In the genomic region with DNA sequence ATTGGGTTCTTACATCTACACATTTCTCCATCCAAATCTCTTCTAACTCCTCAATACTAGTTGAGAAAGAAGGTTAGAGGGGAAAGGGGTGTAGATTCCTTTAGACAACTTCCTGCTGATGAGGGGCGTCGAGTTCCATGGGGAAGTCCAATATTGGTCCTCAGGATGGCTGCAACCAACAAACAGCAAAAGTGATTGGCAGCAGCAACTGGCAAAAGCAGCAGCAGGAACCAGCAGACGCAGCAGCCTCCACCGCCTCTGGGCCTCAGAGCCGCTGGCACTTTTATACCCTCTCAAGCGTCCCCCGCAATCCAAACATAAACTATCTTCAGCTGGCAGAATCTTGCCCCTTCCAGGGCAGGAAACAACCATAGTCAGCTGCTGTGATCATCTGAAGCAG, we compare ENCODE assay signal across 10 mouse cellular contexts.
"Had no signal": no experiment of that assay in that cellular context is flagged by ENCODE, and none has a peak within 500 bp of the region (broad histone marks: within the 10 kb centered on the region; RNA-seq: fewer than 3 reads in every experiment).

No protein-coding gene starts in this region.

- H3K4me1 ChIP-seq: liver, embryonic 12.5 days had no signal

- H3K27ac ChIP-seq: hindbrain, postnatal 0 days; limb, embryonic 15.5 days; liver, embryonic 12.5 days; lung, embryonic 15.5 days; midbrain, embryonic 12.5 days; stomach, postnatal 0 days had no signal

- H3K4me3 ChIP-seq: limb, embryonic 15.5 days; liver, embryonic 12.5 days; lung, embryonic 15.5 days; midbrain, embryonic 12.5 days had no signal

- H3K36me3 ChIP-seq: limb, embryonic 15.5 days; liver, embryonic 12.5 days; lung, embryonic 15.5 days; midbrain, embryonic 12.5 days had no signal

- H3K27me3 ChIP-seq: limb, embryonic 15.5 days; liver, embryonic 12.5 days; lung, embryonic 15.5 days; midbrain, embryonic 12.5 days had no signal

- DNase-seq: kidney, adult 18-20 months; layer of hippocampus, adult 9-11 months; layer of hippocampus, postnatal 36 days; thymus, postnatal 14 days had no signal
